Mouse (Mus musculus) erythroblast, adult 5-6 weeks (primary cell): ENCODE results near the gene Tax1bp1. TPM values are rescaled to one million over a fixed set of nuclear protein-coding genes. Genes with fewer than 3 reads are reported as not detected.

Experiments used
- ATAC-seq: replicated peaks from 2 replicates; pipeline ENCODE4 v1.8.0; 2016; ENCODE audit warnings: moderate number of reproducible peaks, mild to moderate bottlenecking, moderate TSS enrichment, inconsistent platforms; ENCODE audit not compliant: poor library complexity, low FRiP score, severe bottlenecking
- total RNA-seq, 2 experiments: library from RNA; stranded (forward) in 1 of 2; stranded (reverse) in 1 of 2; fragments of 150-400 nt in 1 of 2; fragments of 200-764, 138-1000 nt in 1 of 2; gene quantifications; 2 replicates each; pipeline versions ENCODE4 v1.2.3 to v1.2.4; 2015 to 2017; ENCODE audit warnings: low replicate concordance in 2 of 2

Gene Tax1bp1
- total RNA-seq, 2 experiments from 2014 or later = 255 to 523 TPM

DNA sequence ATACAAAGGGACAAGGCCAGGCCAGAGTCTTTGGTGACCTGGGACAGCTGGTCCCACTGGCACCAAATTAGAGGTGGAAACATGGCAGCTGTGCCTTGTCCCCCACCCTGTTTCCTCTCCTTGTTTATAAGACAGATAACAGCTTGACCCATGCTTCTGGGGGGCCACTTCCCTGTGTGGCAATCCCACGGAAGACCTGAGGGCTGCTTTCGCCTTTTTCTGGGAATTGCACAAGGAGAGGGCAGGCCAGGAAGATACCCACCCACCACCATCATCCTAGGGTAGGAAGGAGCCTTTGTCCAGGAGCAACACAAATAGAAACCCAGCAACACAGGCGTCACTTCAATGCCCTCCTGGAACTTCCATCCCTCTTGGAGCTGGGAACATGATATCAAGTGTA lies 78.9 kb downstream of the Tax1bp1 start:
- no peak for ATAC-seq

GRCm38 (mm10) chr6:52795029-52795841 lies 81.7 kb downstream of the Tax1bp1 start:
- no peak for ATAC-seq

- ATAC-seq = no peak
Observed at GRCm38 (mm10) chr6:52796035-52796598, 82.6 kb downstream of the Tax1bp1 start.

- ATAC-seq = no peak
Observed at GRCm38 (mm10) chr6:52796691-52797090, 83.2 kb downstream of the Tax1bp1 start.

GRCm38 (mm10) chr6:52797252-52797800 lies 83.8 kb downstream of the Tax1bp1 start:
- ATAC-seq = no peak

DNA sequence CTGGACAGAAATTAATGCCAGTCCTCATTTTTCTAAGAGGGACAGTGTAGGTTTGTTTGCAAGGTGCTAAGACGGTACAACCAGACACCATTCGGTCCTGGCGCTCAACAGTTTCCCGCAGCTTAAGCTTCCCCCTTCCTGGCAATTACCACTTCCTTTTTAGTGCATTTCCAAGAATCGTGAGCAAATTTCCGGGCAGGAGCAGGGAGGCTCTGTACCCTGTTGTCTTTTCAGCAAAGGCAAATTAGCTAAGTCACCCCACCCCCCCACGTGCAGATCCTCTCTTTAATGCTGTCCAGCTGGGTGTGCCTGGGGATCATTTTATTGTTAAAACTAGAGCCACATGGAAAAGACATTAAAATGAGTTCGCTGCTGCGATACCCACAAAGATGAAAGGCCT lies 88.7 kb downstream of the Tax1bp1 start:
- no peak for ATAC-seq

DNA sequence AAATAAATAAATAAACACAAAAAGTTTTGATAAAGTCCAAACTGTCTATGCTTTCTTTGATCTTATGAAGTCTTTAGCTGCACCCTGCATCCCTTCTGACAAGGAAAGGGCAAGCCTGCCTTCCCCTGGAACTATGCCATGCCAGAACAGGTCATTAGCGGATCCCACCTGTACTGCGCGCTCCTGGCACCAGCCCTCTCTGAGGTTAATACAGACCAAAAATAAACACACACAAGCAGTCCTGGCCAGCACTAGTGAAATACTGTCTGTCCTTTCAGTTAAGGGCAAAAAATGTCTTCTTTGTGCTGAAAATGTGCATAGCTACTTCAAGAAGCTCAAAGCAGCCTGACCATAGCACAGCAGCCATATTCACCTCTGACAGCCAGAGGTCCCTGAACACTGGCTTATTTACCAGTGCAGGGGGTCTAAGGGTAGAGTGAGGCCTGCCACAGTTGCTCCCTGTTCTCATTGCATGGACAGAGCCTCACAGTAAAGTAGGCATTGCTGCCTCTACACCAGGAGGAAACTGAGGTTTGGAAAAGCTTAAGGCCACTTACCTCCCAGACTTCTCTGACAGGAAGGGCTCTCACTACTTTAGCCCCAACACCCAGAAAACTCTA lies 91.8 kb downstream of the Tax1bp1 start:
- no peak for ATAC-seq

Other genes with a start within 250 kb of the Tax1bp1 start
- 26.5 and 33.6 TPM in 2 replicates for gene Hibadh, start 73.3 kb upstream of the Tax1bp1 start, total RNA-seq (2015; ENCODE audit: low replicate concordance)
- 20.3 and 27.0 TPM in 2 replicates for gene Hibadh, start 73.3 kb upstream of the Tax1bp1 start, total RNA-seq (2017; ENCODE audit: low replicate concordance)